Mouse (Mus musculus) adipose tissue, adult 10 weeks (tissue): ENCODE data around the gene Glrp1. TPM values are rescaled to one million over a fixed set of nuclear protein-coding genes. Genes with fewer than 3 reads are reported as not detected.

ENCODE experiments used
- polyA plus RNA-seq: library from polyadenylated mRNA; stranded (reverse); fragments of 350-450 nt; fragmentation: Illumina TruSeq; extraction: RNeasy Lipid Tissue Mini Kit (QIAGEN cat#74804); gene quantifications from one replicate; pipeline ENCODE4 v1.2.3, GENCODE M21; 2014; ENCODE audit warnings: low read depth, low replicate concordance

Glrp1 gene
- 8.1 TPM for polyA plus RNA-seq

GRCm38 (mm10) chr1:88509789-88510188 lies at the start of gene Glrp1:
TSS of gene Glrp1 (minus strand) at chr1:88510066.

Other genes with a start within 250 kb of the Glrp1 start
- 74.9 TPM for gene Hjurp, start 232.4 kb downstream of the Glrp1 start, polyA plus RNA-seq
- 0.07 TPM for gene Trpm8, start 232.4 kb downstream of the Glrp1 start, polyA plus RNA-seq
- gene Spp2, start 103.1 kb downstream of the Glrp1 start, polyA plus RNA-seq: not detected
- 82.8 TPM for gene Arl4c, start 192.2 kb upstream of the Glrp1 start, polyA plus RNA-seq